Comparison of ENCODE assay signal across 1 mouse cellular context in the genomic region with DNA sequence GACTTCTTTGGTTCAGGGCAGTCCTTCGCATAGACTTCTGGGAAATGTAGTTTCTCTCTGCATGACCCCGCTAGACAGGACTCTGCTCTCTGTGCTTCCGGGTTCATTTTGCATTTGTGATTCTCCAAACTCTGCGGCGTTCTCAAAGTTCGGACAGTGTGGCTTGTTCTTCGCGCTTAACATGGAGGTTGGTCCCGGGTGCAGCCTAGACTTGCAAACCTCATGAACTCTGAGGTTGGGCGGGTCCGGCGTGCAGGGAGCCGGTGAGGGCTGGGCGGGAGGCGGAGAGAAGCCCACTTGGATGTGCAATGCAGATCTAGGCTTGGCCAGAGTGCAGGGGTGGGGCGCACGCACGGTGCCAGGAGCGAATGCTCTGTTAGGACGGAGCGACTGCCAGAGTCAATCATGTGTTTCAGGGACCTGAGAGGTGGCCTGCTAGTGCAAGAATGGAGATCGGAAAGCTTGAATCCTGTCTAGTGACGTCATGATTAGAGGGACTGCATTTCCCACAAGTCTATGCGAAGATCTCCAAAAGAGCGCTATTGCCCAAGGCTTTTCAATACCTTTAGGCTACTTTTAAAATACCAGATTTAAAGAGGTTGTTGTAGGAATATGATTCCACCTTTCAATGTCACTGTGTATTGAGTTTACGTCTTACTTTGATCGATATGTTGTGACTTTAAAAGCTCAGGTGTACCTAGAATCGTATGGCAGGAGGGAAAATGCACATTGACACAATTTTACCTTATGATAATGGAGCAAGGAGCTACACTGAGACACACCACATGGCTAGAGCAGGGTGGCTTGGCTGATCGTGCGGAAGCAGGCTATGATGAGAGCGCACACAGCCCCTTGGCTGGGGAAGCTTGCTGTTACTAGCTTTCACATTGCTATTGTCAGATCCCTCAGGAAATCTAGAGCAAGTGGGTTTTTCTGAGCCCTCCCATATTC.
A peak's percentile ranks its signal among the peaks of the same experiment; 100 is the strongest.
TF ChIP-seq lines count a peak whose summit lies in the region.

A gene (plus strand): TSS at position 31 of the 951 bp plus-strand sequence.

TF ChIP-seq in CH12.LX, 34 proteins besides CTCF, POLR2A, EP300 and RAD21 (continued from another document):
- peak; percentile 46; the same call in 1 of the 2 replicates for TF ChIP-seq TBP (conservative IDR thresholded peaks at IDR 0.05; ENCODE audit: low read depth, low read length)
- peak; percentile 91 for TF ChIP-seq HCFC1 (IDR thresholded peaks at IDR 0.05; ENCODE audit: low read depth, low read length)
- TF ChIP-seq MAFK (IDR thresholded peaks at IDR 0.05; ENCODE audit: insufficient replicate concordance, low read length) = no peak
- peak; percentile 55 for TF ChIP-seq SIN3A (IDR thresholded peaks at IDR 0.05; ENCODE audit: low read length)
- peak; percentile 76 for TF ChIP-seq CHD2 (IDR thresholded peaks at IDR 0.05; ENCODE audit: low read length)
- no peak for TF ChIP-seq USF1 (IDR thresholded peaks at IDR 0.05; ENCODE audit: low read depth, low read length)
- TF ChIP-seq BHLHE40 (IDR thresholded peaks at IDR 0.05; ENCODE audit: low read depth, low read length) = no peak
- TF ChIP-seq NRF1 (IDR thresholded peaks at IDR 0.05; ENCODE audit: low read depth, low read length) = 0 out of 2 replicates have a peak, but pooled peaks have one; percentile 18
- no peak for TF ChIP-seq USF2 (conservative IDR thresholded peaks at IDR 0.05; ENCODE audit: low read depth, low read length)
- 0 out of 2 replicates have a peak, but pooled peaks have one; percentile 31 for TF ChIP-seq ETS1 (conservative IDR thresholded peaks at IDR 0.05; ENCODE audit: low read depth, low read length)
- peak; percentile 94 for TF ChIP-seq ELF1 (IDR thresholded peaks at IDR 0.05; ENCODE audit: low read depth, low read length)
- TF ChIP-seq JUN (IDR thresholded peaks at IDR 0.05; ENCODE audit: insufficient read depth, low read depth, low read length) = 0 out of 2 replicates have a peak, but pooled peaks have one; percentile 38
- TF ChIP-seq MAZ (IDR thresholded peaks at IDR 0.05; ENCODE audit: low read depth, low read length) = no peak
- TF ChIP-seq ZMIZ1 (IDR thresholded peaks at IDR 0.05; ENCODE audit: low read depth, low read length) = peak; percentile 68
- TF ChIP-seq TCF12 (IDR thresholded peaks at IDR 0.05; ENCODE audit: low read depth, low read length) = peak; percentile 31
- TF ChIP-seq MAX (IDR thresholded peaks at IDR 0.05; ENCODE audit: low read length) = peak; percentile 62; the same call in 1 of the 2 replicates
- TF ChIP-seq ZNF384 (IDR thresholded peaks at IDR 0.05; ENCODE audit: low read depth, low read length) = no peak
